ENCODE assay signal across 8 mouse cellular contexts in genomic region chr19:10831424-10831823, GRCm38 (mm10). TPM values are rescaled to one million over a fixed set of nuclear protein-coding genes. Genes with fewer than 3 reads are reported as not detected.
DNase-seq lines count a peak whose midpoint lies in the region; ATAC-seq and TF ChIP-seq lines count a peak whose summit lies in the region.

No protein-coding gene starts in this region.

- TF ChIP-seq CTCF in bone marrow macrophage, adult 2 months (IDR thresholded peaks at IDR 0.05; ENCODE audit: low read depth, low read length) = peak; percentile 66
- peak; percentile 63 for TF ChIP-seq CTCF in kidney, adult 2 months (conservative IDR thresholded peaks at IDR 0.05; ENCODE audit: insufficient read depth, insufficient read length, low read depth, low read length)
- peak; percentile 35; the same call in 1 of the 2 replicates for TF ChIP-seq CTCF in lung, adult 2 months (IDR thresholded peaks at IDR 0.05; ENCODE audit: insufficient read depth, low read length)

- no peak overlapping the region for H3K27ac ChIP-seq in bone marrow macrophage, adult 2 months (ENCODE audit: insufficient read depth, low read depth, low read length)
- no peak overlapping the region for H3K27ac ChIP-seq in forebrain, embryonic 14.5 days (ENCODE audit: low read depth, low read length)
- H3K27ac ChIP-seq in kidney, adult 2 months (ENCODE audit: insufficient read depth, low read depth, low read length) = no peak overlapping the region

- ATAC-seq in forebrain, embryonic 14.5 days = no peak
- ATAC-seq in erythroblast, adult 5-6 weeks (replicated peaks; ENCODE audit: low FRiP score, poor library complexity, severe bottlenecking) = no peak

- H3K27me3 ChIP-seq in forebrain, embryonic 14.5 days (replicated peaks; ENCODE audit: control insufficient read depth, insufficient read depth, low read length) = no peaks in the 10 kb centered on the region
- no peaks in the 10 kb centered on the region for H3K27me3 ChIP-seq in kidney, adult 2 months (replicated peaks; ENCODE audit: control insufficient read depth, insufficient read depth, low read length)

- H3K4me1 ChIP-seq in bone marrow macrophage, adult 2 months (ENCODE audit: control insufficient read depth, insufficient read depth, low read length) = peaks cover 22% of the 10 kb centered on the region
- no peaks in the 10 kb centered on the region for H3K4me1 ChIP-seq in forebrain, embryonic 14.5 days (ENCODE audit: control insufficient read depth, insufficient read depth, low read length)
- no peaks in the 10 kb centered on the region for H3K4me1 ChIP-seq in kidney, adult 2 months (ENCODE audit: control insufficient read depth, insufficient read depth, low read length)
- H3K4me1 ChIP-seq in lung, adult 2 months (ENCODE audit: control insufficient read depth, insufficient read depth, low read length) = no peaks in the 10 kb centered on the region

- TF ChIP-seq POLR2A in bone marrow macrophage, adult 2 months (IDR thresholded peaks at IDR 0.05; ENCODE audit: borderline replicate concordance, low read depth, low read length) = no peak
- TF ChIP-seq POLR2A in kidney, adult 2 months (IDR thresholded peaks at IDR 0.05; ENCODE audit: low read depth, low read length) = no peak
- TF ChIP-seq POLR2A in lung, adult 2 months (IDR thresholded peaks at IDR 0.05; ENCODE audit: borderline replicate concordance, extremely low read depth, low read depth, low read length) = no peak

- H3K9ac ChIP-seq in forebrain, embryonic 14.5 days (ENCODE audit: low read length) = no peak overlapping the region

- 6% methylated on average over 5 of the region's 5 CpGs for WGBS in forebrain, embryonic 14.5 days
- 8% methylated on average over 5 of the region's 5 CpGs for WGBS in kidney, adult 2 months
- WGBS in lung, adult 2 months = 10% methylated on average over 5 of the region's 5 CpGs

- no peak overlapping the region for H3K4me2 ChIP-seq in forebrain, embryonic 14.5 days (ENCODE audit: low read length)

- peak; percentile 68 for DNase-seq in 3T3-L1 (ENCODE audit: low read depth, low spot score)
- DNase-seq in CD4-positive, CD25-positive, alpha-beta regulatory T cell, adult 2 months (ENCODE audit: low read depth, low spot score) = peak; percentile 93
- DNase-seq in forebrain, embryonic 14.5 days (ENCODE audit: low spot score) = peak; percentile 44
- DNase-seq in kidney, adult 2 months = peak; percentile 59
- peak; percentile 64 for DNase-seq in lung, adult 2 months
- DNase-seq in spleen, adult 12 weeks (ENCODE audit: low spot score) = peak; percentile 30

- H3K36me3 ChIP-seq in forebrain, embryonic 14.5 days (ENCODE audit: control insufficient read depth, insufficient read depth, low read length) = no peaks in the 10 kb centered on the region
- no peaks in the 10 kb centered on the region for H3K36me3 ChIP-seq in kidney, adult 2 months (ENCODE audit: control insufficient read depth, insufficient read depth, low read length)

- no peaks in the 10 kb centered on the region for H3K9me3 ChIP-seq in forebrain, embryonic 14.5 days (replicated peaks; ENCODE audit: control insufficient read depth, low read length)

- H3K4me3 ChIP-seq in bone marrow macrophage, adult 2 months (ENCODE audit: insufficient read depth, low read length) = no peak overlapping the region
- no peak overlapping the region for H3K4me3 ChIP-seq in forebrain, embryonic 14.5 days (ENCODE audit: low read depth, low read length)
- H3K4me3 ChIP-seq in kidney, adult 2 months (ENCODE audit: insufficient read depth, low read depth, low read length) = no peak overlapping the region
- no peak overlapping the region for H3K4me3 ChIP-seq in lung, adult 2 months (replicated peaks; ENCODE audit: extremely low read depth, low read depth, low read length)

RNA-seq across cellular contexts. Expression of gene Cd6, which starts 1.6 kb away (rescaled TPM):
- polyA plus RNA-seq in bone marrow macrophage, adult 2 months (2012; ENCODE audit: insufficient read depth, insufficient read length, missing spikeins) = not detected in 2 replicates
- polyA plus RNA-seq in forebrain, embryonic 14.5 days (2014; fragmentation: Nextera tagmentation; extraction: Ambion mirVana) = not detected in 2 replicates
- 0.30 and 3.1 TPM in 2 replicates for polyA plus RNA-seq in kidney, adult 2 months (2012; rRNA removed)
- 2.8 and 3.5 TPM in 2 replicates for polyA plus RNA-seq in lung, adult 2 months (2012; rRNA removed)
- total RNA-seq in erythroblast, adult 5-6 weeks (2015; ENCODE audit: low replicate concordance) = not detected in 2 replicates
- not detected in 2 replicates for total RNA-seq in erythroblast, adult 5-6 weeks (2017; ENCODE audit: low replicate concordance)

RNA-seq across cellular contexts. Expression of gene Slc15a3, which starts 8.1 kb away (rescaled TPM):
- polyA plus RNA-seq in bone marrow macrophage, adult 2 months (2012; ENCODE audit: insufficient read depth, insufficient read length, missing spikeins) = 93.7 and 94.6 TPM in 2 replicates
- 0.34 and 0.49 TPM in 2 replicates for polyA plus RNA-seq in forebrain, embryonic 14.5 days (2014; fragmentation: Nextera tagmentation; extraction: Ambion mirVana)
- polyA plus RNA-seq in kidney, adult 2 months (2012; rRNA removed) = 6.2 and 6.7 TPM in 2 replicates
- 33.3 and 42.0 TPM in 2 replicates for polyA plus RNA-seq in lung, adult 2 months (2012; rRNA removed)
- 2.1 and 3.8 TPM in 2 replicates for total RNA-seq in erythroblast, adult 5-6 weeks (2015; ENCODE audit: low replicate concordance)
- 1.3 and 3.2 TPM in 2 replicates for total RNA-seq in erythroblast, adult 5-6 weeks (2017; ENCODE audit: low replicate concordance)

RNA-seq across cellular contexts. Expression of gene Tmem132a, which starts 38.3 kb away (rescaled TPM):
- 2.1 and 3.1 TPM in 2 replicates for polyA plus RNA-seq in bone marrow macrophage, adult 2 months (2012; ENCODE audit: insufficient read depth, insufficient read length, missing spikeins)
- 106 and 149 TPM in 2 replicates for polyA plus RNA-seq in forebrain, embryonic 14.5 days (2014; fragmentation: Nextera tagmentation; extraction: Ambion mirVana)
- 12.1 and 15.8 TPM in 2 replicates for polyA plus RNA-seq in kidney, adult 2 months (2012; rRNA removed)
- polyA plus RNA-seq in lung, adult 2 months (2012; rRNA removed) = 22.4 and 23.5 TPM in 2 replicates
- not detected in 2 replicates for total RNA-seq in erythroblast, adult 5-6 weeks (2015; ENCODE audit: low replicate concordance)
- total RNA-seq in erythroblast, adult 5-6 weeks (2017; ENCODE audit: low replicate concordance) = not detected in 2 replicates

RNA-seq across cellular contexts. Expression of gene Tmem109, which starts 50.4 kb away (rescaled TPM):
- 75.4 and 80.6 TPM in 2 replicates for polyA plus RNA-seq in bone marrow macrophage, adult 2 months (2012; ENCODE audit: insufficient read depth, insufficient read length, missing spikeins)
- 42.7 and 47.7 TPM in 2 replicates for polyA plus RNA-seq in forebrain, embryonic 14.5 days (2014; fragmentation: Nextera tagmentation; extraction: Ambion mirVana)
- 101 and 124 TPM in 2 replicates for polyA plus RNA-seq in kidney, adult 2 months (2012; rRNA removed)
- 206 and 278 TPM in 2 replicates for polyA plus RNA-seq in lung, adult 2 months (2012; rRNA removed)
- 6.3 and 10.4 TPM in 2 replicates for total RNA-seq in erythroblast, adult 5-6 weeks (2015; ENCODE audit: low replicate concordance)
- 2.4 and 6.6 TPM in 2 replicates for total RNA-seq in erythroblast, adult 5-6 weeks (2017; ENCODE audit: low replicate concordance)

Comparison
In these comparisons a context has a peak if more than half of its experiments do, and no peak if none do; other contexts are left out.
1. DNase-seq: peak in every context shown above with its lines; median percentile 93 in CD4-positive, CD25-positive, alpha-beta regulatory T cell, adult 2 months; 68 in 3T3-L1; 64 in lung, adult 2 months; 59 in kidney, adult 2 months; 44 in forebrain, embryonic 14.5 days; 30 in spleen, adult 12 weeks.